Mouse (Mus musculus) heart, embryonic 14.5 days (tissue): ENCODE data around the gene Dynlt1f. TPM values are rescaled to one million over a fixed set of nuclear protein-coding genes. Genes with fewer than 3 reads are reported as not detected.
"Not testable (repeated sequence)": the region's sequence is repeated elsewhere in the genome, so short reads cannot be mapped to it uniquely, and the experiment has no call there.

Experiments used
- ATAC-seq: fragments of 200-750 bp; cut with Nextera tagmentation; 2 replicates; pipeline ENCODE4 v1.8.0; 2017; ENCODE audit warnings: low read depth, moderate TSS enrichment; ENCODE audit not compliant: insufficient number of reproducible peaks, insufficient read depth, low FRiP score
- H3K27ac ChIP-seq, 2 experiments: fragments of 200-500 bp in 1 of 2; fragments of 300-500 bp in 1 of 2; sonication (generic) in 1 of 2; replicated peaks in 1 of 2; 2 replicates each; pipeline ENCODE4 v1.5.1; 2012 to 2014; ENCODE audit warnings: low read depth in 2 of 2, low read length in 2 of 2, control low read depth in 1 of 2, mild to moderate bottlenecking in 1 of 2, mixed read lengths in 1 of 2; ENCODE audit not compliant: control insufficient read depth in 1 of 2, insufficient read depth in 1 of 2
- H3K27me3 ChIP-seq: fragments of 300-500 bp; sonication (generic); 2 replicates; pipeline ENCODE4 v1.6.1; 2014; ENCODE audit warnings: mild to moderate bottlenecking, low read length, control low read depth; ENCODE audit not compliant: control insufficient read depth, insufficient read depth
- H3K36me3 ChIP-seq: fragments of 300-500 bp; sonication (generic); 2 replicates; pipeline ENCODE4 v1.6.1; 2014; ENCODE audit warnings: mild to moderate bottlenecking, control low read depth, low read length, mixed read lengths; ENCODE audit not compliant: control insufficient read depth, insufficient read depth
- H3K4me1 ChIP-seq, 2 experiments: fragments of 200-500 bp in 1 of 2; fragments of 300-500 bp in 1 of 2; sonication (generic) in 1 of 2; 2 replicates each; pipeline ENCODE4 v1.6.1; 2012 to 2014; ENCODE audit warnings: low read length in 2 of 2, control low read depth in 1 of 2, mixed read lengths in 1 of 2; ENCODE audit not compliant: control insufficient read depth in 2 of 2, insufficient read depth in 2 of 2
- H3K4me2 ChIP-seq: fragments of 300-500 bp; sonication (generic); 2 replicates; pipeline ENCODE4 v1.6.1; 2014; ENCODE audit warnings: mild to moderate bottlenecking, low read length
- H3K4me3 ChIP-seq, 2 experiments: fragments of 200-500 bp in 1 of 2; fragments of 300-500 bp in 1 of 2; sonication (generic) in 1 of 2; 2 replicates each; pipeline ENCODE4 v1.5.1; 2012 to 2014; ENCODE audit warnings: low read length in 2 of 2, mild to moderate bottlenecking in 2 of 2, control low read depth in 1 of 2, low read depth in 1 of 2, moderate library complexity in 1 of 2; ENCODE audit not compliant: control insufficient read depth in 1 of 2, insufficient read depth in 1 of 2
- H3K9ac ChIP-seq: fragments of 300-500 bp; sonication (generic); 2 replicates; pipeline ENCODE4 v1.6.1; 2014; ENCODE audit warnings: mild to moderate bottlenecking, low read length
- H3K9me3 ChIP-seq: fragments of 300-500 bp; sonication (generic); 2 replicates; pipeline ENCODE4 v1.6.1; 2016; ENCODE audit warnings: low read length, control low read depth; ENCODE audit not compliant: control insufficient read depth
- WGBS: fragments of 180-500 bp; shearing (Covaris S2); extraction: QIAGEN DNeasy Blood & Tissue Kit; methylation state at CpG from one replicate; pipeline ENCODE4 v1.1.7; 2014; 5-methylcytosine and 5-hydroxymethylcytosine counted together
- polyA plus RNA-seq: library from polyadenylated mRNA; unstranded; fragments of >200 nt; fragmentation: Nextera tagmentation; extraction: Ambion mirVana; gene quantifications from 2 replicates; pipeline ENCODE4 v1.2.1, GENCODE M21; 2014

Dynlt1f gene
- polyA plus RNA-seq, 1 experiment from 2014 or later, result 265 TPM

DNA sequence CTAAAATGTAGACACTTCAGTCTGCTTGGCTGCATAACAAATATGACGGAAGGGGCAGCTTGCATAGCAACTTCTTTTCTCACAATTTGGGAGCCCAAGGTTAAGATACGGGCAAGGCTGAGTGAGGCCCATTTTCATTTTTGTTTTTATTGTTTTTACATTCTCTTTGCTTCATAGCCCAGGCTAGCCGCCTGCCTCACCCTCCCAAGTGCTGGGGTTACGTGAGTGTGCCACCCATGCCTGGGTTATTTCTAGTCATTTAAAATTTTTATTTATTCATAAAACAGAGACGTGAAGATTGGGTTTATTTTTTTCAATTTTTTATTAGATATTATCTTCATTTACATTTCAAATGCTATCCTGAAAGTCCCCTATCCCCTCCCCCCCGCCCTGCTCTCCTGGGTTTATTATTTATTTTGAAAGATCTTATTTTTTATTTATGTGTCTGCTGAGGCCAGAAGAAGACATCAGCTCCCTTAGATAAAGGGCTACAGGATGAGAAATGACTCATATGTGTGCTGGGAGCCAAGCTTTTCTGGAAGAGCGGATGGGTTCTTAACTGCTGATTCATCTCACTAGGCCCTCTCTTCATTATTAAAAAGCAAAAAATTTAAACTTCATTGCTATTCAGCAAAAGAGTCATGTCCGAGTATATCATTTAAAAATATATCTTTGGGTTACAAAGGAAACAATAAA is 55.3 kb downstream of the Dynlt1f start:
- H3K9ac ChIP-seq, H3K9me3 ChIP-seq, H3K4me3 ChIP-seq, ATAC-seq, H3K36me3 ChIP-seq, H3K4me2 ChIP-seq, H3K27me3 ChIP-seq, H3K27ac ChIP-seq, H3K4me1 ChIP-seq: not testable (repeated sequence)
- WGBS, result 86% methylated on average over 5 of the region's 8 CpGs

DNA sequence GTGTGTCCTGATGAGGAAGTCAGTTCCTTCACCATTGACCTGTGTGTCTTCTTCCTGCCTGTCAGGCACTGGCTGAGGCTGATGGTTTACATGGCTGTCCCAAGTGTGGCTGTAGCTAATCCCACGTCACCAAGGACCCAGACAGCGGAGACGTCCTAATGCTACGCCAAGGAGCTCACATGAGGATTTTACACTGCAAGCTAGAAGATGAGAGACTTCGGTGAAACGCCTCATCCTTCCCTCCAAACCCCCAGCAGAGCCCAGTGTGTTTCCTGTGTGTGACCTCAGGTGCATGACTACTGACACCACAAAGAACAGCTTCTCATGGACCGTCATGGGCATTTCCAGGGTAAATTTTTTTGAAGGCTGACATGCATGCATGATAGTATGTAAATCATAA is 57.3 kb downstream of the Dynlt1f start:
- H3K4me1 ChIP-seq, H3K4me2 ChIP-seq, H3K27me3 ChIP-seq, H3K27ac ChIP-seq, H3K9ac ChIP-seq, ATAC-seq, H3K9me3 ChIP-seq, H3K4me3 ChIP-seq, H3K36me3 ChIP-seq: not testable (repeated sequence)
- 81% methylated on average over 7 of the region's 7 CpGs for WGBS

Other genes with a start within 250 kb of the Dynlt1f start
- gene Dynlt1b, start 225.8 kb downstream of the Dynlt1f start, polyA plus RNA-seq, result 486 and 545 TPM in 2 replicates
- 22.9 and 24.8 TPM in 2 replicates for gene Dynlt1c, start 54.2 kb downstream of the Dynlt1f start, polyA plus RNA-seq
- 0.30 TPM in 1 of 2 replicates, not detected in the other for gene Sytl3, start 3.2 kb upstream of the Dynlt1f start, polyA plus RNA-seq
- gene Ezr, start 126.9 kb upstream of the Dynlt1f start, polyA plus RNA-seq, result 102 and 115 TPM in 2 replicates